Mouse (Mus musculus): ENCODE results near the gene Rgs3. TPM values are rescaled to one million over a fixed set of nuclear protein-coding genes. Genes with fewer than 3 reads are reported as not detected.

The Rgs3 gene
- polyA plus RNA-seq (2014; fragmentation: Nextera tagmentation; extraction: Ambion mirVana), result 33.6 and 39.7 TPM in 2 replicates

GRCm38 (mm10) chr4:62559797-62560329, at the start of gene Rgs3:
Rgs3 (plus strand) TSS chr4:62559847.
- no peak within 1 kb of the TSS for H3K4me2 ChIP-seq (ENCODE audit: low read depth, low read length, severe bottlenecking)
- DNase-seq (ENCODE audit: low spot score), result peak; percentile 32
- no peaks in the 10 kb centered on the region for H3K4me1 ChIP-seq (replicated peaks; ENCODE audit: control insufficient read depth, insufficient read depth, low read length)
- WGBS, result 70% methylated on average over 6 of the region's 6 CpGs
- H3K27ac ChIP-seq (ENCODE audit: low read depth, low read length), result no peak within 1 kb of the TSS
- H3K27me3 ChIP-seq (ENCODE audit: control insufficient read depth, insufficient read depth, low read length), result no peaks in the 10 kb centered on the region
- no peak within 1 kb of the TSS for H3K9ac ChIP-seq (ENCODE audit: low read length)
- H3K36me3 ChIP-seq (ENCODE audit: control insufficient read depth, insufficient read depth, low read length), result no peaks in the 10 kb centered on the region
- H3K4me3 ChIP-seq (ENCODE audit: low read depth, low read length), result no peak within 1 kb of the TSS
- H3K9me3 ChIP-seq (ENCODE audit: control insufficient read depth, low read length), result no peaks in the 10 kb centered on the region
- no peak for ATAC-seq (replicated peaks; ENCODE audit: low FRiP score)

DNA sequence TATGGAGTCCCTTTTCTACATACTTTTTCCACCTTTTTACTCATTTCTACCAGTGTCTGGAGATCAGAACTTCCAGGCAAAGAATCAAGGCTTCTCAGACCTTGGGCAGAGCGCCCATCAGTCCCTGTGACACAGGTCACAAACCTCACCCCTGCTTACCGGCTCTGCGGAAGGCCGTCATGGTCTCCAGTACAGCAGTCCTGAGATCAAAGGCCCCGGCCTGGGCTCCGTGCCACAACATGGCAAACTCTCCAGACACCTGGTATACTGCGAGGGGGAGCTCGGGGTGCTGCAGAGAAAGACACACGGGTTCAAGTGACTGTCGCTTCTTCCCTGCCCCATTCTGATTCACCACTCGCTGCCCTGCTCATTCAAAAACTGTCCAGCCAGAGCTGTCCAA, 49.7 kb upstream of the Rgs3 start:
- Histone ChIP-seq H3K4me1 (replicated peaks; ENCODE audit: control insufficient read depth, insufficient read depth, low read length) (no peaks in the 10 kb centered on the region), H3K36me3 (ENCODE audit: control insufficient read depth, insufficient read depth, low read length) (peaks cover 6% of the 10 kb centered on the region; the same call in 1 of the 2 replicates), H3K4me2 (ENCODE audit: low read depth, low read length, severe bottlenecking) (no peak overlapping the region), H3K27me3 (ENCODE audit: control insufficient read depth, insufficient read depth, low read length) (no peaks in the 10 kb centered on the region), H3K27ac (ENCODE audit: low read depth, low read length) (no peak overlapping the region), H3K9ac (ENCODE audit: low read length) (no peak overlapping the region), H3K4me3 (ENCODE audit: low read depth, low read length) (no peak overlapping the region), H3K9me3 (ENCODE audit: control insufficient read depth, low read length) (no peaks in the 10 kb centered on the region)
- WGBS, result 93% methylated on average over 11 of the region's 11 CpGs
- ATAC-seq (replicated peaks; ENCODE audit: low FRiP score) (no peak), DNase-seq (ENCODE audit: low spot score) (no peak)

- WGBS, result 52% methylated on average over 10 of the region's 11 CpGs
- peaks cover 2% of the 10 kb centered on the region; the same call in 1 of the 2 replicates for H3K36me3 ChIP-seq (ENCODE audit: control insufficient read depth, insufficient read depth, low read length)
Observed at GRCm38 (mm10) chr4:62513998-62514506, 45.6 kb upstream of the Rgs3 start.

DNA sequence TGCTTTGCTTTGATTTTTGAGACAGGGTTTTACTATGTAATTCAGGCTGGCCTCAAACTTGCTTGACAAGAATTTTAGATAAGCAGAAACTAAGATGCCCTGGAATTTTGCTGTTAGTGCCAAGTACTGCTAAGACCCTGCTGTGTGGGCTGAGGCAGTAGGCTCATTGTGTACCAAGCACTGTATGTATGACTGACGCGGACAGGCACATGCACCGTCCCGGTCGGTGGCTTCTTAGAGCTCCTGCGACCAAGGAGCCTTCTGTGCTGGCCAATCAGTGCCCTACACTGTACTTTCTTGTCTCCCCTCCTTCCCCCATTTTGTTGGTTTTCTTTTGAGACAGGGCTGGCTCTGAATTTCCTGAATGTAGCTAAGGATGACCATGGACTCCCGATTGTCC, 44.7 kb upstream of the Rgs3 start:
- Histone ChIP-seq H3K4me1 (replicated peaks; ENCODE audit: control insufficient read depth, insufficient read depth, low read length) (peaks cover 10% of the 10 kb centered on the region), H3K27me3 (ENCODE audit: control insufficient read depth, insufficient read depth, low read length) (no peaks in the 10 kb centered on the region), H3K4me3 (ENCODE audit: low read depth, low read length) (no peak overlapping the region), H3K27ac (ENCODE audit: low read depth, low read length) (no peak overlapping the region), H3K9ac (ENCODE audit: low read length) (no peak overlapping the region), H3K9me3 (ENCODE audit: control insufficient read depth, low read length) (no peaks in the 10 kb centered on the region), H3K36me3 (ENCODE audit: control insufficient read depth, insufficient read depth, low read length) (peaks cover 2% of the 10 kb centered on the region; the same call in 1 of the 2 replicates), H3K4me2 (ENCODE audit: low read depth, low read length, severe bottlenecking) (peak overlapping the region; percentile 24; the same call in 1 of the 2 replicates)
- ATAC-seq (replicated peaks; ENCODE audit: low FRiP score), result no peak
- whole genome bisulfite sequencing, result 92% methylated on average over 7 of the region's 7 CpGs
- DNase-seq (ENCODE audit: low spot score), result no peak

More at GRCm38 (mm10) chr4:62513998-62514506, 45.6 kb upstream of the Rgs3 start:
- peaks cover 8% of the 10 kb centered on the region for H3K4me1 ChIP-seq (replicated peaks; ENCODE audit: control insufficient read depth, insufficient read depth, low read length)
- no peaks in the 10 kb centered on the region for H3K9me3 ChIP-seq (ENCODE audit: control insufficient read depth, low read length)
- no peak overlapping the region for H3K27ac ChIP-seq (ENCODE audit: low read depth, low read length)
- ATAC-seq (replicated peaks; ENCODE audit: low FRiP score), result no peak
- no peak overlapping the region for H3K4me2 ChIP-seq (ENCODE audit: low read depth, low read length, severe bottlenecking)
- DNase-seq (ENCODE audit: low spot score), result no peak
- H3K9ac ChIP-seq (ENCODE audit: low read length), result no peak overlapping the region
- H3K4me3 ChIP-seq (ENCODE audit: low read depth, low read length), result no peak overlapping the region
- H3K27me3 ChIP-seq (ENCODE audit: control insufficient read depth, insufficient read depth, low read length), result no peaks in the 10 kb centered on the region

GRCm38 (mm10) chr4:62515490-62515889, 44.2 kb upstream of the Rgs3 start:
- Histone ChIP-seq H3K27ac (ENCODE audit: low read depth, low read length) (no peak overlapping the region), H3K9ac (ENCODE audit: low read length) (peak overlapping the region; percentile 16; the same call in 1 of the 2 replicates), H3K4me1 (replicated peaks; ENCODE audit: control insufficient read depth, insufficient read depth, low read length) (peaks cover 10% of the 10 kb centered on the region), H3K27me3 (ENCODE audit: control insufficient read depth, insufficient read depth, low read length) (no peaks in the 10 kb centered on the region), H3K36me3 (ENCODE audit: control insufficient read depth, insufficient read depth, low read length) (peaks cover 2% of the 10 kb centered on the region; the same call in 1 of the 2 replicates), H3K4me2 (ENCODE audit: low read depth, low read length, severe bottlenecking) (no peak overlapping the region), H3K9me3 (ENCODE audit: control insufficient read depth, low read length) (no peaks in the 10 kb centered on the region), H3K4me3 (ENCODE audit: low read depth, low read length) (peak overlapping the region; percentile 5; the same call in 1 of the 2 replicates)
- ATAC-seq (replicated peaks; ENCODE audit: low FRiP score) (no peak), DNase-seq (ENCODE audit: low spot score) (no peak)
- WGBS, result 86% methylated on average over 3 of the region's 3 CpGs

DNA sequence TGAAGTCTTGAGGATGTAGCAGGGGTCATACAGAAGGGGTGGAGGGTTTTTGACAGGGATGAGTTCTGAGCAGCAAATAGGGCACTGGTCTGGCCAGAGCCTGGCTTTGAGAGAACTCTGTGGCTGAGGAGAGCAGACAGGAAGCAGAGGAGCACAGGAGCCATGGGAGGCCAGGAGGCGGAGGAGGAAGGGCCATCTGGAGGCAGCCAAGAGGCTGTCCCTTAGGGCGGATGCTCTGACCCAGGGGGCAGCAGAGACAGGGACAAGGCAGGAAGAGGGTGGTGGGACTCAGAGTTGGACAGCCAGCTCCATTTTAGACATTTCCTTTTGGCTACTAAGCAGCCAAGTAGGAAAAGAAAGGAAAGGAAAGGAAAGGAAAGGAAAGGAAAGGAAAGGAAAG, 43.6 kb upstream of the Rgs3 start:
- peak overlapping the region; percentile 16; the same call in 1 of the 2 replicates for H3K9ac ChIP-seq (ENCODE audit: low read length)
- WGBS, result 53% methylated on average over 2 of the region's 2 CpGs
- no peak overlapping the region for H3K4me2 ChIP-seq (ENCODE audit: low read depth, low read length, severe bottlenecking)
- H3K9me3 ChIP-seq (ENCODE audit: control insufficient read depth, low read length), result no peaks in the 10 kb centered on the region
- H3K27me3 ChIP-seq (ENCODE audit: control insufficient read depth, insufficient read depth, low read length), result no peaks in the 10 kb centered on the region
- H3K4me3 ChIP-seq (ENCODE audit: low read depth, low read length), result peak overlapping the region; percentile 5; the same call in 1 of the 2 replicates
- DNase-seq (ENCODE audit: low spot score) (no peak), ATAC-seq (replicated peaks; ENCODE audit: low FRiP score) (no peak)
- peaks cover 10% of the 10 kb centered on the region for H3K4me1 ChIP-seq (replicated peaks; ENCODE audit: control insufficient read depth, insufficient read depth, low read length)
- peaks cover 2% of the 10 kb centered on the region; the same call in 1 of the 2 replicates for H3K36me3 ChIP-seq (ENCODE audit: control insufficient read depth, insufficient read depth, low read length)
- H3K27ac ChIP-seq (ENCODE audit: low read depth, low read length), result 0 out of 2 replicates have a peak overlapping the region, but pooled peaks have one; percentile 18

GRCm38 (mm10) chr4:62516579-62516978, 43.1 kb upstream of the Rgs3 start:
- Histone ChIP-seq H3K4me1 (replicated peaks; ENCODE audit: control insufficient read depth, insufficient read depth, low read length) (peaks cover 10% of the 10 kb centered on the region), H3K4me3 (ENCODE audit: low read depth, low read length) (no peak overlapping the region), H3K9ac (ENCODE audit: low read length) (no peak overlapping the region), H3K4me2 (ENCODE audit: low read depth, low read length, severe bottlenecking) (no peak overlapping the region), H3K27me3 (ENCODE audit: control insufficient read depth, insufficient read depth, low read length) (no peaks in the 10 kb centered on the region), H3K27ac (ENCODE audit: low read depth, low read length) (no peak overlapping the region), H3K36me3 (ENCODE audit: control insufficient read depth, insufficient read depth, low read length) (peaks cover 2% of the 10 kb centered on the region; the same call in 1 of the 2 replicates), H3K9me3 (ENCODE audit: control insufficient read depth, low read length) (no peaks in the 10 kb centered on the region)
- DNase-seq (ENCODE audit: low spot score) (no peak), ATAC-seq (replicated peaks; ENCODE audit: low FRiP score) (no peak)
- WGBS, result 79% methylated on average over 1 of the region's 1 CpGs

- H3K27me3 ChIP-seq (ENCODE audit: control insufficient read depth, insufficient read depth, low read length), result no peaks in the 10 kb centered on the region
- H3K4me3 ChIP-seq (ENCODE audit: low read depth, low read length), result no peak overlapping the region
- H3K36me3 ChIP-seq (ENCODE audit: control insufficient read depth, insufficient read depth, low read length), result peaks cover 2% of the 10 kb centered on the region; the same call in 1 of the 2 replicates
- no peak for ATAC-seq (replicated peaks; ENCODE audit: low FRiP score)
- DNase-seq (ENCODE audit: low spot score), result no peak
- no peaks in the 10 kb centered on the region for H3K9me3 ChIP-seq (ENCODE audit: control insufficient read depth, low read length)
- 90% methylated on average over 8 of the region's 8 CpGs for WGBS
- no peak overlapping the region for H3K27ac ChIP-seq (ENCODE audit: low read depth, low read length)
- 0 out of 2 replicates have a peak overlapping the region, but pooled peaks have one; percentile 23 for H3K9ac ChIP-seq (ENCODE audit: low read length)
- peaks cover 10% of the 10 kb centered on the region for H3K4me1 ChIP-seq (replicated peaks; ENCODE audit: control insufficient read depth, insufficient read depth, low read length)
- H3K4me2 ChIP-seq (ENCODE audit: low read depth, low read length, severe bottlenecking), result no peak overlapping the region
Observed at GRCm38 (mm10) chr4:62517046-62517445, 42.6 kb upstream of the Rgs3 start.
